Mouse (Mus musculus): Measurements from ENCODE around the gene Gatc.

DNA sequence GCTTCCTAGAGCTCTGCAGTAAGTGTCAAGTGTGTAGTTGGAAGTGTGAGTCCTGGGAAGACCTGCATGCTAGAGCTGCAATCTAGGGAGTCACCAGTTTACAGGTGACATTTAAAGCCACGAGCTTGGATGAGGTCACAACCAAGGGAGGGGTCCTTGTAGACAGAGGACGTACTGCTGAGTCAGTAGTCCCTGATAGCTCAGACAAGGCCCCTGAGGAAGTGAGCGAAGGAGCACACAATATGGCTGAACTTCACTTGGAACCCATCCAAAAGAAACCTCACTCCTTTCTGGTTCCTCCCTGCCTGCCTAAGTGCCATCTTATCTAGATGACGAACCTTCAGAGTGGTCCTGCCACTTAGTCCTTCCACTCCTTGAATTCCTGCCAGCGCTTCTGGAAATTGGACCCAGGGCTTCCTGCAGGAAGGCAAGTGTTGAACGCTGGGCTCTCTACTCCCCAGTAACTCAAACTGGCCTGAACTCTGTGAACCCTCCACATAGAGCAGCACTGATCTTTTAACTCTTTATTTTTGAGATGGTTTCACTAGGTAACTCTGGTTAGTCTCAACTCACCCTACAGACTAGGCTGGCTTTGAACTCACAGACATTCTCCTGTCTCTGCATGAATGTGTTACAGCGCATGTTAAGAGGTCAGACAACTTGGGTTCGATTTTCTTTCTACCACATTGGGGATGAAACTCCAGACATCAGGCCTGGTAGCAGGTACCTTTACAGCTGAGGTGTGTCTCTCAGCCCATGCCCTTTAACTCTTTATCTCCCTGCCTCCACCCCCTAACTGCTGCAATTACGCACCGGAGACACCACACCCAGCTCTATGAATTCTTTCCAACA lies 27.9 kb downstream of the Gatc start:
- no peak for TF ChIP-seq CTCF (IDR thresholded peaks at IDR 0.05; ENCODE audit: low read depth)
- no peak for TF ChIP-seq EP300 (IDR thresholded peaks at IDR 0.05; ENCODE audit: low read depth)
